Mouse (Mus musculus) 416B (cell line): Measurements from ENCODE around the gene Suz12.
"Not testable (repeated sequence)": the region's sequence is repeated elsewhere in the genome, so short reads cannot be mapped to it uniquely, and the experiment has no call there.

Experiments
- DNase-seq: peaks from one replicate; pipeline ENCODE4 v3.0.0; 2011; ENCODE audit warnings: low read depth

The Suz12 gene

DNA sequence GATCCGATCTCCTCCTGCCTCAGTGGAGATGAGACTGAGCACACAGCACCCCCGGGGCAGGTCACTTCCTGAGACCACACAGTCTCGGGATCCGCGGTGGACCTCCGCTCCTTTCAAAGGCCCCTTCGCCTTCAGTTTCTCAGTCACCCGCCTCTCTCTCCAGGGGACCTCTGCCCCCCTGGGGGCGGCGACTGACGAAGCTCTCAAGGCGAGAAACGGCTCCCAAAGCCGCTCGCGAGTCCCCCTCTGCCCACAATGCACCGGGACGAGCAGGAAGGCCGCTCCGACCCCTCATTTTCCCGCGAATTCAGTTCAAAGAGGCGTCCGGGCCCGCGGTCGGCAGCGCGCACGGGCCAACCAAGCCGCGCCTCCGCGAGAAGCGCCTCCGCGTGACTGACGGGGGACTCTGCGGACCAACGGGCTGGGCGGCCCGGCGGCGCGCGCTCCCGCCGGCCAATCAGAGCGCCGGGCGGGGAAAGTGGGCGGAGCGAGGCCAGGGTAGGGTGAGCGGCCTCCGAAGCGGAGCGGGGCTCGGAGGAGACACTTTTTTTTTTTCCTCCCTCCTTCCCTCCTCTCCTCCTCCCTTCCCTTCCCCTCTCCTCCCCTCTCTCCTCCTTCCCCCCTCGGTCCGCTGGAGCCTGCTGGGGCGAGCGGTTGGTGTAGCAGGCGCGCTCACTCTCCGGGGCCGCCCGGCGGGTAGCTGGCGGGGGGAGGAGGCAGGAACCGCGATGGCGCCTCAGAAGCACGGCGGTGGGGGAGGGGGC lies at the start of gene Suz12:
Suz12 (plus strand) TSS at position 515 of the 764 bp plus-strand sequence.
- peak; percentile 97 for DNase-seq

DNA sequence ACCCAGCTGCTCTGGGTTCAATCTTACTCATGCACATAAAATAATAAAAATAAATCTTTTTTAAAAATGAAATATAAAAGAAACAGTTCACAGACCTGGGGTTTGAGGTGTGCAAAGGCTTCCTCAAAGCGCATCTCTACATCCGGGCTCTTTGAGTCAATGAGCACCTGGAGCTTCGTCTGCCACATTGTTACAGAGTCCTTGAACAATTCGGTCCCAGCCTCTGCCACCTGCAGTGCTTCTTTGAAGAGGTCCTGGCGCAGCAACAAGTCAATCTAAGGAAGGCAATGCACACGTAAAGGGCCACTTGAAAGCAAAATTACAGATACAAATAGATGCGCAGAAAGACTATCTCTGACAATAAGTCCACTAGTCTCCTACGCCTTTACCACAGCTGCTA lies 49.8 kb upstream of the Suz12 start:
- no peak for DNase-seq

DNA sequence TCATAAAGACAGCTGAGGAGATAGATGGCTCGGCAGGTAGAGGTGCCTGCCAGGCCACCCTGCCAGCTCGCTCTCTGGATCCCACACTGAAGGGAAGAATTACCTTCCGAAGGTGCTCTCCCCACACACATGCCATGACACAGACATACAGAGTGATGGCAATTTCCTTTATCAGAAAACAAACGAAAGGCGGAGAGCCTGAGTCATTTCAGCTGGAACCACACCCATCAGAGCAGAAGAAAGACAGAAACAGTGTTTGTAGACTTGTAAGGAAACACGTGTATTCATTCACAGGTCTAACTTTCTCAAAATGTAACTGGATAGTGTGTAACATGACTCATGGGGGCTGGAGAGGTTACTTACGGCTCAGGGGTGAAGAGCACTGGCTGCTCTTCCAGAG lies 49.3 kb upstream of the Suz12 start:
- no peak for DNase-seq

DNA sequence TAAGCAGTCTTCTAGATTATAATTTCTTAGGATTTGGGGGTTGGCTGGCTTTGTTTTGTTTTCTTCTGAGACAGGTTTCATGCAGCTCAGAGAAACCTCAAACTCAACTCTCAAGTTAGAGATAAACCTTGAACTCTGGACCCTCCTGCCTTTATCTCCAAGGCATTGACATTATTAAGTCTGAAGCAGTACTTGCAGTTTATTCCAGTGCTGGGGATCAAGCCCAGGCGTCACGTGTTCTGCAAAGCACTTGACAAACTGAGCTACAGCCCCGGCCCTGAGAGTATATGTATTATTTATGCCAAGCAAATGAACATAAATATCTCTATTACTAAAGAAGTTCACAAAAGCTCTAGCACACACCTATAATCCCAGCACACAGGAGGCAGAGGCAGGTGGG lies 45.6 kb upstream of the Suz12 start:
- DNase-seq = no peak

DNA sequence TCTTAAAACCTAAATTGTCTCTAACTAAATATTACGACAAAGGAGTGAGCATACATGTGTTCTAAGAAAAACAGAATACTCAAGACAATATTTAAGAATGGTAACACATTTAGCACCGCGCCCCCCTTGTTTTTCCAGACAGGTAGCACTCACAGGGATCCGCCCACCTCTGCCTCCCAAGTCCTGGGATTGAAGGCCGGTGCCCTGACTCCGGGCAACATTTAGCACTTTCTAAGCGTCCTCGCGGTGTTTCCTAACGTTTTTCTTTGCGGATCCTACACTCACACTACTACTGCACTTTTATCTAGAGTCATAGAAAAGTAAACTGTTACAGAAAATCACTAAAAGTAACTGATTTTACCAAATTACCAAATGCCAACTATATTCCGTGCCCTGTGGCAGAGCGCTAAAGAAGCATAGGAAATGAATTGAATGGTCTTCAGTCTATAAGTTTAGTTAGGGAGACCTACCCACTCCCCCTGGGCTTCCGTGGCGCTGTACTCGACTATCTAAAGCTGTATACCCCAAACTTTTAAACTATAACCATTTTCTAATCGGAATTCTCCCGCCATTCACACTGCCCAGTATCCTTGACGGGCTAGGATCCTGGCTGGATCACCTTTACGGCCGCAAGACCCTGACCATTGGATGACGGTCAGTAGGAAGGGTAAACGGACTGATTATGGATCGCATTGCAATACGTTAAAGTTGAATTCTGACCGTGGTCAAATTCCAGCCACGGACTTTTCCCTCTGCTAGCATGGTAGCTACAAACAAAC lies 31.4 kb upstream of the Suz12 start:
- peak; percentile 32 for DNase-seq

DNA sequence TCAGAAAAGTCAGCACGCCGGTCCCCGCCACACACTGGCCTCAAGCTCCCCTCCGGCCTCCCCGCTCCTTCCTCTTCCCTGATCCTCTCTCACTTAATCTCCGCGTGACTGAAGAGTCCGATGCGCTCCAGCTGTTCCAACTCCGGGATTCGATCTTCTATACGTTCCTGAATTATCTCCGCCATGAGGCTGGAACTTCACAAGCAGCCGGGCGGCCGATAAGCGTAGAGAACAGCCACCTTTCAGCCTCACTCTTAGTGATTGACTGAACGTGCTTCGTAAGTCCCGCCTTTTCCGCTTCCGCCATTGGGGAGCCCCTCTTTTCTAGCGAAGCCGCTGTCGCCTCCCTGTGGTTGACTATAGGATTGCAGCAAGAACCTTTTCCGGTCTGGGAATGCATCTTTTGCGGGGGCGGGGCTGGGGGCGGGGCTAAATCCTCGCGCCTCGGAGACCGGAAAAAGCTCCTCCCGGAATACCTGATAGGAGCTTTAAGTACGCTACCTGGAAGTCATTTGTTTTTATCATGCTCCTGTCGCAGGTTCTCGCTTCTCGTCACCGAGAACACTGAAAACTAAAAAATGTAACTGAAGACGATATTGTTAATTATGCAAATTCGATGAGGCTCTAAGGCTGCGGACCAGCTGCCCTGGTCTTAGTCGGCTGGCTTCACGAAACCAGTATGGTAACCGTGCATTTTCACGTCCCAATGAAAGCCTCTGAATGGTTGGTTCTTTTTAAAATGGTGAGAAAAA lies 30.6 kb upstream of the Suz12 start, which contains the start of gene Utp6:
Utp6 (minus strand) TSS at position 266 of the 752 bp plus-strand sequence.
- peak; percentile 99 for DNase-seq

DNA sequence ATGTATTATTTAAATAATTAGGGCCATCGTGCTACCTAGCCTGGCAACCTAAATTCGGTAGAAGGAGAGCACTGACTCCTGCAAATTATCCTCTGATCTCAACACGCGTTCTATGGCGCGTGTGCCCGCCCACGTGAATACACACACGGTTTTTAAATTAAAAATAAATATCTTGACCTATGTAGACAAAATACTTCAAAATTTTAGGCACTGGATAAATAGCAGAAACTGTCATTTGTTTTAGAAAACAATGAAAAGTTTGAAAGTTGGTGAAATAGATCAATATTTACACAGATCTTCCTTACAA lies 30.1 kb upstream of the Suz12 start:
- DNase-seq = no peak

DNA sequence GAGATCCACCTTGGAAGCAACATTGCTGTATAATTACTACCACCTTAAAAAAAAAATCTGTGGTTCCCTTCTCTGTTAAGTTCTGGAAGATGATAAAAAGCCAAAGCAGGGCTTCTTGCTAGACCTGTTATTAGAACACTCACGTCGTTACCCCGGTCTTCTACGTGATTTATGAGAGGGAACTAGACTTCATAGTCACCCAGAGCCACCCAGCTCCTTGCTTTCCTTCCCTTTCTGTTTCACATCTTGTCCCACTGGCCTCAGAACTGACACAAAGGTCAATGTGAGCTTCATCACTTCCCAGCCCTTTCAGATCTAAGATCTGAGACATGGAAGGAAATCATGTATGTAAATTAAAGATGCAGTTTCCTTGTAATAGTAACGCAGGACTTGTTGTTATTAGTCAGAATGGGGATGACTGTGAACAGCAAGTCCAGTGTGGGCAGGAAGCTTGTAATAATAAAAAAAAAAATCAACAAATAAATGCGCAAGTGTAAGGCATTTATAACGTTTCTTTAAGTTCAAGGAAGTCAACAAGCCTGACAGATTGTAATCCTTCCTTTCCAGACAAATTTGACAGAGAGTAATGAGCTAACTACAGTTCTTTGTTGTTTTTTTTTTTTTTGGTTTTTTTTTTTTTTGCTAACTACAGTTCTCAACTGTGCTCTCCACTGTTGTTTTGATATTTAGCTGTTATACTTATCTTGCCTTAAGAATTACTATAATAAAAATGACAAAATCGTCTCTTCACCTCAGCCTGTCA lies 29.5 kb upstream of the Suz12 start:
- peak; percentile 63 for DNase-seq

DNA sequence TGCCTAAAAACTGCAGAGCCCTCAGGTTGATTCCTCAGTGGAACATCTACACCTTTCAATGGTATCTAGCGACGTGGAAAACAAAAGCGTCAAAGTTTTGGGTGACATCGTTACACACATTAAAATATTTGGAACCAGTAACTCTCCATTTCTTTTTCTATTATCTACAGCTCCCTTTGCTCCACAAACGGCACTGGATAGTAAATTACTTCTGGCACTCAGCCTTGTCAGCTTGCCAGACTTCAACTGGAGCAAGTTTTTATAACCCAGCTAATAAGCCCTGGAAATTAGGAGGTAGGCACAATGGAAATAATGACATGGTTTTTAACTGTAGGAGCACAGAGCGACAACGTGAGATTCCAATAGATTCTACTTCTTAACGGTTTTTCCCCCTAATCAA lies 27.0 kb upstream of the Suz12 start:
- DNase-seq = no peak

DNA sequence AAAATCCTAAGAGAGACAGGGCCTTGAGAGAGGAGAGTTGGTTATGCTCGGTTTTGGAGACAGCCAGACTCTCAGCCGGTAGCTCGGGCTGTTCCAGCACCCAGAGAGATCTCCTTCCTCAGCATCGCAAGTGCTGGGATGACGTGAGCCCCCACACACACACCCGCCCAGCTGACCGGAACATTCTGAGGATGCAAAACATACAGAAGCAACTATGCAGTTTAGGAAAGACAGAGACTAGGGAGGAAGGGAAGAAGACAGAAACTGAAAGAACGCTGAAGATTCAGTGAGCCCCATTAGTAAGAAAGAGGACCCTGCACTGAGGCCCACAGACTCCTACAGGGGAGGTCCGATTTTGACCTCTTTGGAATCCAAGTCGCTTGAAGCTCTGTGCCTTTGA lies 25.2 kb upstream of the Suz12 start:
- DNase-seq = no peak

DNA sequence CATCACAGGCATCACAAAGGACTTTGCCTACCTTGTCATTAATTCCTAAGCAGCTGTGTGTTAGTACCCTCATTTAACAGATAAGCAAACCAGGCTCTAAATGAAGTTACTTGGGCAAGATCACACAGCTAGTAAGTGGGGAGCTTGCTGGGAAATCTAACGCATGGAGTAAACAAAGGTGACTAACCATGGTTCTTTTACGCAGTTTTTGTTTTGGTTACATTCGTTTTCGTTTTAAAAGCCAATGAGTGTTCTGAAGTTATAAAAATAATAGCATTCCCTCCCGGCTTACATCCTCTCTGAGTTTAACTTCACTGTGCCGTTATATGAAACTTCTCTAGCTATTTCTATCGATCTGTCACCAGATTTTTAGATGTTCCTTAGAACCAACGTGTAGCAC lies 19.8 kb upstream of the Suz12 start:
- no peak for DNase-seq

DNA sequence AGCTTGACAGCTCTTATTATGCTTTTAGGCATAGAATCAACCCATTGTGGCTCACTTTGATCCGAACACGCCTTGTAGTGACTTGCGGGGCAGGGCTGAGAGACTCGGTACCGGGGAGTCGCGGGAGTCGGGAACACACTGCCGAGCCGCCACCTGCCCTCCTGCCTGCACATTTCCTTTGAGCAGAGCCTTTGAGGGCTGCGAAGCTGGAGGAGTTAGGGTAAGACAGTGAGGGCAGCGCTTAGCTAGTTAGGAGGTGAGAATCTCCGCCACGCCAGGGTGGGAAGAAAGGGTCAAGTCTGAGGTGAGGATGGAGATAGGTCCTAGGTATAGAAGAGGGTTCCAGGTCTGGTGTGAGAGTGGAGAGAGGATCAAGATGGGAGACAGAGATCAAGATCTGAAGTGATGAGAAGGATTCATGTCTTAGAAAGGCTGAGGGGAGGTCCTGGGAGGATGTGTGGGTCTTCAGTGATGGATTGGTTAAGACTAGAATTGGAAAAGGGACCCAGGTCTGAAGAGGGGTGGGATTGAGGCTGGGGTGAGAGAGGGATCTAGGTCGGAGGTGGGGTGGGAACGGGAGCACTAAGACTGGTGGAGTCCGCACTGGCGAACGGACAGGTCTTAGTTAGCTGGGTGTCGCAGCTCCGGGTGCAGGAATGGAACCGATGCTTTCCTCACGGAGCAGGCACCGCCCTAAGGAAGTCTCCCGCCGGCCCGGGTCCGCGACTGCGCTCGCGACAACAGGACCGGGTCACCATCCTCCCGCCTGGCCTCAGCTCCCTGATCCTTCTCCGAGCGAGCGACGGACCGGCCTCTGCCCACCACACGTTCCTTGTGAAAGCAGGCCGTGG lies 19.1 kb upstream of the Suz12 start:
- DNase-seq = no peak

DNA sequence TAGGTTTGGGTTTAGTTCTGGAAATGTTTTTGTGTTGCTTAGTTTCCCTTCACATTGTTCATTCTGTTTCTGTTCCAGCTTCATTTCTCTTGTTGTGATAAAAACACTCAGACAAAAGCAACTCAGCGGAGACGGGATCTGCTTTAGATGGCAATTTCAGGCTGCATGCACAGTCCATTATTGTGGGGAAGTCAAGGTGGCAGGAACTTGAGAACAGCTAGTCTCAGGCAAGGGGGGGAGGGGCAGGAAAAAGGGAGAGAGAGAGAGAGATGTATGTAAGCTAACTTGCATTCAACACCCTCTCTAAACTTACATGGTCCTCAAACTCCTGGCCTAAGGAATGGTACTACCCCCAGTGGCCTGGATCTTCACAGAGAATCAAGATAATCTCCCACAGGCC lies 17.5 kb upstream of the Suz12 start:
- no peak for DNase-seq

DNA sequence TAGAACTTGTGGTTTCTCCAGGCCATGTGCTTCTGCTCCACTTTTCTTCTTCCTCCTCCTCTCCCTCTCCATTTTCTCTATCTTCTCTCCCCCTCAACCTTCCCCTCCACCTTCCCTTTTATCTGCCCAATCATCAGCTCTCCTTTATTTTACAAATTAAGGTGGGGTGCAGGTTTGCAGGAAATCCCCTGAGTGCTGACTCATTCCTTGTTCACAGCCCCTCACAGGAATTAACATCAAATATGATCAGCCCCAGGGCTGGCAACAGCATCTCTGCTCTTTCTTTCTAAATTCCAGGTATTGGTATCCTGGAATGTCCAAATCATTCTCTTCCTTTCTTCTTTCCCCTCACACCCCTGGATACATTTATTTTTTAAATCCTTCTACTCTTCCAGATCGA lies 16.7 kb upstream of the Suz12 start:
- DNase-seq = no peak

DNA sequence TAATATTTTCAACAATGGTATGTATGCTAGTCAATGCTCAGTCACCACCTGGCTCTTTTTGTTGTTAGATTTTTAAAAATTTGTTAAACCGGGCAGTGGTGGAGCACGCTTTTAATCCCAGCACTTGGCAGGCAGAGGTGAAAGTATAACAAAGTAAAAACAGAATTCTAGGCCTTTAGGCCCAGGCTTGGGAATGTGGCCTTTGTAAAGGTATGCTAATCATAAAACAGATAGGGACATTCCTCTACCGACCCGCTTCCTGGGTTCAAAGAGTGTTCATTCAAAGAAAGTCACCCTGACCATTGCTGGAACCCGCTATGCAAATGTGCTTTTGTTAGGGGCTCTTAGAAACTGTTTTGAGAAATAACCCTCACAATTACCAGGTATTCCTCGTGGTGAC lies 16.3 kb upstream of the Suz12 start:
- DNase-seq = not testable (repeated sequence)

DNA sequence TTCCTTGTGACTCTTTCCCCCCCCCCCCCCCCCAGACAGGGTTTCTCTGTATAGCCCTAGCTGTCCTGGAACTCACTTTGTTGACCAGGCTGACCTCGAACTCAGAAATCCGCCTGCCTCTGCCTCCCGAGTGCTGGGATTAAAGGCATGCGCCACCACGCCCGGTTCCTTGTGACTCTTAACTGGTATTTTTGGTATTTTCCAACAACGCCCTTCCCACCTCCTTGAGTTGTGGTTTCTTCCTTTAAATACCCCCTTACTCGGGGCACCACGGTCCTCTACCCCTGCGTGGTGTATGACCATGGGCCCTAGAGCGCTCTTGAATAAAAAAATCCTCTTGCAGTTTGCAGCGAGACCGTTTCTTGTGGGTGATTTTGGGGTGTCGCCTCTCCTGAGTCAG lies 15.8 kb upstream of the Suz12 start:
- DNase-seq = not testable (repeated sequence)

DNA sequence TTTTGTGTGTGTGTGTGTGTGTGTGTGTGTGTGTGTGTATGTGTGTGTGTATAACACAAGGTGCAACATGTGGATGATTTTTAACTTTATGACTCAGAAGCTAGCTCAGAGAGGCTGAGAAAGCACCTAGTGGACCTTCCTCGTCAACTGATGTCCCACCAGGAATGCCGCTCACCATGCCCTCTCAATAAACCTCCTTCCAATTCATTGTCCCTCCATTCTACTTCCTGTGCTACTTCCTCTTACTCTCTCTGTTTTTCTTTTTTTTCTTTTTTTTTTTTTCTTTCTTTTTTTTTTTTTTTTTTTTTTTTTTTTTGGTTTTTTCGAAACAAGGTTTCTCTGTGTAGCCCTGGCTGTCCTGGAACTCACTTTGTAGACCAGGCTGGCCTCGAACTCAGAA lies 15.2 kb upstream of the Suz12 start:
- not testable (repeated sequence) for DNase-seq

DNA sequence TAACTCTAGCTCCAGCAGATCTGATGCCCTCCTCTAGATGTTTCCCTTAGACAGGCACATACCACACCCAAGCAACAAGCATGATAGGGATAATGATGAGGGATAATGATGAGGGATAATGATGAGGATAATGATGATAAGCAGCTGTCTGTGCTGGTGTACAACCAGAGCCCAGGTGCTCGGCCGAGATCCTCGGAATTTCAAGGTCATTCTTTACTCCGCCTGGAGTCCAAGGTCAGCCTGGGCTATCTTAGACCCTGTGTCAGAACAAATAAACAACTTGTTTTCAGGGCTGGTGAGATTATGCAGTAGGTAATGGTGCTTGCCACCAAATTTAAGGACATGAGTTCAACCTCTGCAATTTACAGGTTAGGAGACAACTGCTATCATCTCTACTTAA lies 6.0 kb upstream of the Suz12 start:
- no peak for DNase-seq

DNA sequence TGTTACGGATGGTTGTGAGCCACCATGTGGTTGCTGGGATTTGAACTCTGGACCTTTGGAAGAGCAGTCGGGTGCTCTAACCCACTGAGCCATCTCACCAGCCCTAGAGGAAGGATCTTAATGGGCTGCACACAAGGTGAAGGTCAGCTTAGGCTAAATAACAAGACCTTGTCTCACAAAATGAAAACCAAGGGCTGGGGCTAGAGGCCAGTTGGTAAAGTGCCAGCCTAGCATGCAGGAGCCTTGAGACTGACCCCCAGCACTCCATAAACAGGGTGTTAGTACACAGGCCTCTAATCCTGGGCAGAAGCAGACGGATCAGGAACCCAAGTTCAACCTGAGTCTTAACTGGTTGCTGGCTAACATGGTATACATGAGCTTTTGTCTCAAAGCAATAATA lies 5.0 kb upstream of the Suz12 start:
- no peak for DNase-seq

DNA sequence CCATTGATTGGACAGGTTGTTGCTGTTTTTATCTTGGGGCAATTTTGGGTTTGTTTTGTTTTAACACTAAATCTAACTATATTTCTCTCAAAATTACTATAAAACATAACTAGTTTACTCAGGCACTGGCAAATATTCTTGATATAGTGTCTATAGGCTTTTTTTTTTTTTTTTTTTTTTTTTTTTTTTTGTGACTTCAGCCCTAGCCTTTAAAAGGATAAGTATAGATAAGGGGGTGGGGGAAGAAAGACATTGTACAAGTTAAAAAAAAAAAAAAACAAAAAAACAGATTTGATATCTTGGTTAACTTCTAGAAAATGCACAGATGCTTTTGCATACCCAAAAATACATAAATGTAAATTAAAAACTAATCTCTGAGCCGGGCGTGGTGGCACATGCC lies 2.8 kb upstream of the Suz12 start:
- DNase-seq = no peak

DNA sequence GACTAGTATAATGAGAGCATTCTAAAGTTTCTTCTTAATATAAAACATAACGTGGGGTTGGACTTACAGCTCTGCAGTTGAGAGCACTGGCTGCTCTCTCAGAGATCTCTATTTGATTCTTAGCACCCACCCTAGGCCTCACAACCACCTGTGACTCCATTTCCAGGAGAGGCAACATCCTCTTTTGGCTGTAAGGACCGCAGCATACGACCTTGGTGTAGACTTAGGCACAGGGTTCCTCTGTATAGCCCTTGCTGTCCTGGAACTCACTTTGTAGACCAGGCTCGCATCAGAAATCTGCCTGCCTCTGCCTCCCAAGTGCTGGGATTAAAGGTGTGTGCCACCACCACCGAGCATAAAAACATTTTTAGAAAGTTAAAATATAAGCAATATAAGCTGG lies 1.3 kb upstream of the Suz12 start:
- no peak for DNase-seq
